Mouse (Mus musculus): Measurements from ENCODE around the gene Vkorc1l1. TPM values are rescaled to one million over a fixed set of nuclear protein-coding genes. Genes with fewer than 3 reads are reported as not detected.
A peak's percentile ranks its signal among the peaks of the same experiment; 100 is the strongest.

Vkorc1l1 gene
- polyA plus RNA-seq, 1 experiment from 2014 or later = 24.1 TPM

DNA sequence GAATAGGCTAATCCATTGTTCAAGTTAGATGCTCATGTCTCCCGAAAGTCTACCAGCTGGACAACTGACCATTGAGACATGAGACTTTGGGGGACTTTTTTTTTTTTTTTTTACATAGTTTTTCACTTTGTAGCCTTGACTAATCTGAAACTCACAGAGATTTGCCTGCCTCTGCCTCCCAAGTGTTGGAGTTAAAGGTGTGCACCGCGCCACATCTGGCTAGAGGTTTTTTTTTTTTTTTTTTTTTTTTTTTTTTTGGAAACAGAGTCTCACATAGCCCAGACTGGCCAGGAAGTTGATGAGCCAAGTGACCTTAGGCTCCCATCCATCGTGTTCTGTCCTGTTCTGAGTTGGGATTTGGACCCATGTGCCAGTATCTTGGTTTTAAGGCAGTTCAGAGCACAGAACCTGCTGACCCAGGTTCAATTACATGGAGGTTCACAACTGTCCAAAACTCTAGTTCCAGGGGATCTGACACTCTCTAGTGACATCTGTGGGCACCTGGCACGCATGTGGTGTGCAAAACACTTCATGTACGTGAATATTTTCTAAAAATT is 66.3 kb downstream of the Vkorc1l1 start:
- TF ChIP-seq EP300 (optimal IDR thresholded peaks at IDR 0.05) (no peak), CTCF (IDR thresholded peaks at IDR 0.05; ENCODE audit: low read depth) (no peak)

DNA sequence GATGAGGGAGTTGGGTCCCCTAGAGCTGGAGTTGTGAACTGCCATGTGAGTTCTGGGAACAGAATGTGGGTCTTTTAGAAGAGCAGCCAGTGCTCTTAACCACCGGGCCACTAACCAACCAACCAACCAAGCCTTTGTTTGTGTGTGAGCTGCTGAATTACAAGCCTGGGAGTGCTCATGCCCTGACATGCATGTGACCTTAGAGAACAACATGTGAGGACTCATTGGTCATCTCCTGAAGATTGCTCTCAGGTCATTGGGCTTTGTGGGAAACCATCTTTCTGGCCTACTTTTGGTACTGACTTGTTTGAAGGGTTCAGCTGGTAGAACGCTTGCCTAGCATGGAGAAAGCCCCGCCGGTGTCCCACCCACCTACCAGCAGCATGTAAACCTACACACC is 68.0 kb downstream of the Vkorc1l1 start:
- no peak overlapping the region for H3K9ac ChIP-seq (ENCODE audit: low read length)
- ATAC-seq (ENCODE audit: low FRiP score, low TSS enrichment) (no peak), DNase-seq (ENCODE audit: low spot score) (no peak)
- no peaks in the 10 kb centered on the region for H3K9me3 ChIP-seq (ENCODE audit: control insufficient read depth, low read length)
- H3K36me3 ChIP-seq (ENCODE audit: control insufficient read depth, insufficient read depth, low read length) = peaks cover 5% of the 10 kb centered on the region; the same call in 1 of the 2 replicates
- no peak overlapping the region for H3K4me3 ChIP-seq (ENCODE audit: low read depth, low read length)
- 96% methylated on average over 4 of the region's 4 CpGs for WGBS
- no peak overlapping the region for H3K27ac ChIP-seq (replicated peaks)
- no peaks in the 10 kb centered on the region for H3K4me1 ChIP-seq (replicated peaks; ENCODE audit: control insufficient read depth, insufficient read depth)
- TF ChIP-seq EP300 (optimal IDR thresholded peaks at IDR 0.05) = no peak
- no peak overlapping the region for H3K4me2 ChIP-seq (replicated peaks; ENCODE audit: low read depth)
- no peaks in the 10 kb centered on the region for H3K27me3 ChIP-seq (ENCODE audit: control insufficient read depth, insufficient read depth, low read length)

More for the DNA sequence above, 66.3 kb downstream of the Vkorc1l1 start:
- no peak overlapping the region for H3K9ac ChIP-seq (ENCODE audit: low read length)
- ATAC-seq (ENCODE audit: low FRiP score, low TSS enrichment) = no peak
- no peak overlapping the region for H3K4me3 ChIP-seq (ENCODE audit: low read depth, low read length)
- peaks cover 5% of the 10 kb centered on the region; the same call in 1 of the 2 replicates for H3K36me3 ChIP-seq (ENCODE audit: control insufficient read depth, insufficient read depth, low read length)
- H3K4me2 ChIP-seq (replicated peaks; ENCODE audit: low read depth) = no peak overlapping the region
- H3K27ac ChIP-seq (replicated peaks) = no peak overlapping the region
- H3K27me3 ChIP-seq (ENCODE audit: control insufficient read depth, insufficient read depth, low read length) = no peaks in the 10 kb centered on the region
- H3K4me1 ChIP-seq (replicated peaks; ENCODE audit: control insufficient read depth, insufficient read depth) = no peaks in the 10 kb centered on the region
- 75% methylated on average over 6 of the region's 6 CpGs for WGBS
- no peak for DNase-seq (ENCODE audit: low spot score)
- H3K9me3 ChIP-seq (ENCODE audit: control insufficient read depth, low read length) = no peaks in the 10 kb centered on the region

DNA sequence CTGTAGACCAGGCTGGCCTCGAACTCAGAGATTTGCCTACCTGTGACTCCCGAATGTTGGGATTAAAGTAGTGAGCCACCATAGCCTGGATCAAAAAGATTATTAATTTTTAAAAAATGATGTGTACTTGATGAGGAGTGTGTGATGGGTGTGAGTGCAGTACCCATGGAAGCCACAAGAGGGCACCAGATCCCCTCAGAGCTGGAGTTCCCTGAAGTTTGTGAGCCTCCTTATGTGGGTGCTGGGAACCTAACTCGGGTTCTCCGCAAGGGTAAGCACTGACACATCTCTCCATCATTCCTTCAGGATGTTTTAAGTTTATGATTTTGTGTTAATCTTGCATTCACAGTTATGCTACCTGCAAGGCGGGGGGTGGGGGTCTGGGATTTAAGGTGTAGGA is 69.2 kb downstream of the Vkorc1l1 start:
- Histone ChIP-seq H3K9ac (ENCODE audit: low read length) (no peak overlapping the region), H3K27me3 (ENCODE audit: control insufficient read depth, insufficient read depth, low read length) (no peaks in the 10 kb centered on the region), H3K4me3 (ENCODE audit: low read depth, low read length) (no peak overlapping the region), H3K27ac (replicated peaks) (no peak overlapping the region), H3K9me3 (ENCODE audit: control insufficient read depth, low read length) (no peaks in the 10 kb centered on the region), H3K36me3 (ENCODE audit: control insufficient read depth, insufficient read depth, low read length) (peaks cover 5% of the 10 kb centered on the region; the same call in 1 of the 2 replicates), H3K4me2 (replicated peaks; ENCODE audit: low read depth) (no peak overlapping the region), H3K4me1 (replicated peaks; ENCODE audit: control insufficient read depth, insufficient read depth) (no peaks in the 10 kb centered on the region)
- no peak for TF ChIP-seq EP300 (optimal IDR thresholded peaks at IDR 0.05)
- peak; percentile 60 for TF ChIP-seq CTCF (IDR thresholded peaks at IDR 0.05; ENCODE audit: low read depth)
- WGBS = 94% methylated on average over 5 of the region's 5 CpGs
- no peak for ATAC-seq (ENCODE audit: low FRiP score, low TSS enrichment)
- DNase-seq (ENCODE audit: low spot score) = no peak

DNA sequence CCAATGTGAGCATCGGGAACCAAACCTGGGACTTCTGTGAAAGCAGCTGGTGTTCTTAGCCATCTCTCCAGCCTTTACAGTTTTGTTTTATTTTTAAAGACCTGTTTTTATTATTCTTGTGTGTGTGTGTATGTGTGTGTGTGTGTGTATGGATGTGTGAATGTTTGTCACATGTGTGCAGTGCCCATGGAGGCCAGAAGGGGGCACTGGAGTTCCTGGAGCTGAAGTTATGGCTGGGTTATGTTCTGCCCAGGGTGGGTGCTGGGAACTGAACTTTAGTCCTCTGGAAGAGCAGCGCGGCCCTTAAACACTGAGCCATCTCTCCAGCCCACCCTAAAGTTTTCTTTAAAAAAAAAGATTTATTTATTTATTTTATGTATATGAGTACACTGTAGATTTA is 73.3 kb downstream of the Vkorc1l1 start:
- Histone ChIP-seq H3K27ac (replicated peaks) (no peak overlapping the region), H3K9ac (ENCODE audit: low read length) (no peak overlapping the region), H3K4me3 (ENCODE audit: low read depth, low read length) (no peak overlapping the region), H3K9me3 (ENCODE audit: control insufficient read depth, low read length) (no peaks in the 10 kb centered on the region), H3K4me2 (replicated peaks; ENCODE audit: low read depth) (no peak overlapping the region), H3K4me1 (replicated peaks; ENCODE audit: control insufficient read depth, insufficient read depth) (no peaks in the 10 kb centered on the region), H3K36me3 (ENCODE audit: control insufficient read depth, insufficient read depth, low read length) (peaks cover 5% of the 10 kb centered on the region; the same call in 1 of the 2 replicates), H3K27me3 (ENCODE audit: control insufficient read depth, insufficient read depth, low read length) (no peaks in the 10 kb centered on the region)
- TF ChIP-seq CTCF (IDR thresholded peaks at IDR 0.05; ENCODE audit: low read depth) (peak; percentile 26; the same call in 1 of the 2 replicates), EP300 (optimal IDR thresholded peaks at IDR 0.05) (no peak)
- ATAC-seq (ENCODE audit: low FRiP score, low TSS enrichment) (no peak), DNase-seq (ENCODE audit: low spot score) (no peak)
- 99% methylated on average over 3 of the region's 3 CpGs for WGBS

DNA sequence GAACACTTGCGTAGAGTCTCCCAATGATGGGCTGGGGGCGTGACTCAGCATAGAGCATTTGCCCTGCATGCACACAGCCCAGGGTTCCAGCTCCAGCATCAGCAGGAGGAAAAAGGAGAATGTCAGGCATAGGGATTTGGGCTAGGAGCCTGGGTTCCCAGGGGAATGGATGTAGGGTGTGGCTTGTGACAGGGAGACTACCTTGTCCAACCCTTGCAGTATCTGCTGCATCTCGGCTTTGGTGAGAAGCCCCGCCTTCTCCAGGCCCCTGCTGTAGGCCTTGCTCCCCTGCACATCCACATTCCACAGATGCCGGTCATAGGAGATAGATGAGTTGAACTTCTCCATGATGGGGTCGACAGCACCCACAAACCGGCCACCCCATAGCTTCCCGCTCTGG is 77.7 kb downstream of the Vkorc1l1 start:
- 45% methylated on average over 8 of the region's 8 CpGs for WGBS
- no peak overlapping the region for H3K4me3 ChIP-seq (ENCODE audit: low read depth, low read length)
- no peaks in the 10 kb centered on the region for H3K27me3 ChIP-seq (ENCODE audit: control insufficient read depth, insufficient read depth, low read length)
- TF ChIP-seq CTCF (IDR thresholded peaks at IDR 0.05; ENCODE audit: low read depth) (no peak), EP300 (optimal IDR thresholded peaks at IDR 0.05) (no peak)
- no peak for ATAC-seq (ENCODE audit: low FRiP score, low TSS enrichment)
- no peak overlapping the region for H3K4me2 ChIP-seq (replicated peaks; ENCODE audit: low read depth)
- no peaks in the 10 kb centered on the region for H3K36me3 ChIP-seq (ENCODE audit: control insufficient read depth, insufficient read depth, low read length)
- DNase-seq (ENCODE audit: low spot score) = no peak
- no peak overlapping the region for H3K9ac ChIP-seq (ENCODE audit: low read length)
- no peak overlapping the region for H3K27ac ChIP-seq (replicated peaks)
- H3K9me3 ChIP-seq (ENCODE audit: control insufficient read depth, low read length) = no peaks in the 10 kb centered on the region
- no peaks in the 10 kb centered on the region for H3K4me1 ChIP-seq (replicated peaks; ENCODE audit: control insufficient read depth, insufficient read depth)

DNA sequence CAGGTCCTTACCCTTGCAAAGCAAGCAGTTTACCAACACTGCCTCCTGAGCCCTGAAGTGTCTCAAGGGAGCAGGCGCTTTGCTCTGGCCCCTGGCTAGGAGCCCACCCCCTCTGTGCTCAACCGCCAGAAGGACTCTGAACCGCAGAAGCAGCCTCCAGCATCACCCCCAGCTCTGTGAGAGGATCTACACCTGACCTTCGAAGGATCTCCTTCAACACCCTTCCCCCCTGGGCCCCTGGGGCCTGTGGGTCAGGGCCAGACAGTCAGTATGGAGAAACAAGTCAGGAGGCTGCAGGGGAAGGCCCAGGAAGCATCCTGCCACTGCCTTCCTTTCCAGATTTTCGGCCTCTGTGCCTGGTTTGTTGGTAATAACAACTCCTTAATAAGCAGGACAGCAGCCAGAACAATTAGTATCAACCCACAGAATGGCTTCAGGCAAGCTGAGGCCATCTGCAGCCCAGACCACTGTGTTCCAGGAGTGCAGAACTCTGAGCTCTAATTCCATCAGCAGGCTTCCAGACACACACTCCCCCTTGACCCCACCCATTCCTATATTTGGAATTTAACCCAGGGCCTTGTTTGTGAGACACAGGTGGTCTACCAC is 79.7 kb downstream of the Vkorc1l1 start:
- Histone ChIP-seq H3K27ac (replicated peaks) (no peak overlapping the region), H3K9ac (ENCODE audit: low read length) (0 out of 2 replicates have a peak overlapping the region, but pooled peaks have one; percentile 1), H3K36me3 (ENCODE audit: control insufficient read depth, insufficient read depth, low read length) (no peaks in the 10 kb centered on the region), H3K4me1 (replicated peaks; ENCODE audit: control insufficient read depth, insufficient read depth) (no peaks in the 10 kb centered on the region), H3K27me3 (ENCODE audit: control insufficient read depth, insufficient read depth, low read length) (no peaks in the 10 kb centered on the region), H3K4me2 (replicated peaks; ENCODE audit: low read depth) (no peak overlapping the region), H3K4me3 (ENCODE audit: low read depth, low read length) (no peak overlapping the region), H3K9me3 (ENCODE audit: control insufficient read depth, low read length) (no peaks in the 10 kb centered on the region)
- TF ChIP-seq EP300 (optimal IDR thresholded peaks at IDR 0.05) (no peak), CTCF (IDR thresholded peaks at IDR 0.05; ENCODE audit: low read depth) (no peak)
- WGBS = 68% methylated on average over 5 of the region's 5 CpGs
- no peak for DNase-seq (ENCODE audit: low spot score)
- no peak for ATAC-seq (ENCODE audit: low FRiP score, low TSS enrichment)
